Mouse (Mus musculus) MEL (cell line): ENCODE measurements at regions not wholly inside any gene's neighbourhood (a gene's known extent, or its start where the extent isn't known, plus 50 kb on each side); places are given as distances from the start of the nearest gene placed in this dataset.

ENCODE experiments used
- CHD1 ChIP-seq: IDR thresholded peaks from 2 replicates; pipeline ENCODE4 v1.6.1; 2012; ENCODE audit warnings: low read depth, mild to moderate bottlenecking, inconsistent platforms, low read length, improper control_type of control experiment
- CHD2 ChIP-seq: IDR thresholded peaks from 2 replicates; pipeline ENCODE4 v1.6.1; 2011; ENCODE audit warnings: low read length, improper control_type of control experiment
- CTCF ChIP-seq, 3 experiments: IDR thresholded peaks in 2 of 3; conservative IDR thresholded peaks in 1 of 3; 2 replicates each; pipeline ENCODE4 v1.5.1; 2011 to 2012; ENCODE audit warnings: low read length in 3 of 3, low read depth in 2 of 3, mild to moderate bottlenecking in 2 of 3, improper control_type of control experiment in 1 of 3, inconsistent platforms in 1 of 3, mixed read lengths in 1 of 3, moderate library complexity in 1 of 3; ENCODE audit not compliant: control insufficient read depth in 1 of 3, insufficient read depth in 1 of 3, poor library complexity in 1 of 3, severe bottlenecking in 1 of 3
- E2F4 ChIP-seq: IDR thresholded peaks from 2 replicates; pipeline ENCODE4 v1.6.1; 2011; ENCODE audit warnings: low read depth, low read length, improper control_type of control experiment, borderline replicate concordance
- EP300 ChIP-seq, 2 experiments: IDR thresholded peaks; 2 replicates each; pipeline ENCODE4 v1.6.1; 2011; ENCODE audit warnings: improper control_type of control experiment in 2 of 2, low read length in 2 of 2, low read depth in 1 of 2, mild to moderate bottlenecking in 1 of 2
- GATA1 ChIP-seq: IDR thresholded peaks from 2 replicates; pipeline ENCODE4 v1.6.1; 2011; ENCODE audit warnings: low read depth, low read length, improper control_type of control experiment
- MAFK ChIP-seq: IDR thresholded peaks from 2 replicates; pipeline ENCODE4 v1.6.1; 2011; ENCODE audit warnings: low read depth, mild to moderate bottlenecking, low read length, improper control_type of control experiment, borderline replicate concordance
- MYC ChIP-seq: IDR thresholded peaks from 2 replicates; pipeline ENCODE4 v1.6.1; 2011; ENCODE audit warnings: low read depth, mild to moderate bottlenecking, low read length, improper control_type of control experiment, moderate library complexity
- TBP ChIP-seq: IDR thresholded peaks from 2 replicates; pipeline ENCODE4 v1.8.0; 2011; ENCODE audit warnings: low read depth, low read length, improper control_type of control experiment
- USF1 ChIP-seq: IDR thresholded peaks from 2 replicates; pipeline ENCODE4 v1.6.1; 2014; ENCODE audit warnings: low read depth, mild to moderate bottlenecking, inconsistent platforms, low read length, improper control_type of control experiment, moderate library complexity
- USF2 ChIP-seq, 2 experiments: IDR thresholded peaks; 2 replicates each; pipeline ENCODE4 v1.6.1; 2011 to 2012; ENCODE audit warnings: improper control_type of control experiment in 2 of 2, low read length in 2 of 2, borderline replicate concordance in 1 of 2, inconsistent platforms in 1 of 2, low read depth in 1 of 2, mild to moderate bottlenecking in 1 of 2; ENCODE audit not compliant: insufficient read depth in 1 of 2
- ZC3H11A ChIP-seq: IDR thresholded peaks from 2 replicates; pipeline ENCODE4 v1.6.1; 2012; ENCODE audit warnings: low read depth, mild to moderate bottlenecking, inconsistent platforms, low read length, improper control_type of control experiment

- TF ChIP-seq CTCF (IDR thresholded peaks at IDR 0.05 in 2 of 3, conservative IDR thresholded peaks at IDR 0.05 in 1 of 3; ENCODE audit: control insufficient read depth in 1 of 3, insufficient read depth in 1 of 3, low read depth in 2 of 3, low read length in 3 of 3, poor library complexity in 1 of 3, severe bottlenecking in 1 of 3): no peak
- no peak for TF ChIP-seq EP300 (IDR thresholded peaks at IDR 0.05; ENCODE audit: low read depth in 1 of 2, low read length in 2 of 2)
- no peak for TF ChIP-seq TBP
- no peak for TF ChIP-seq E2F4
- TF ChIP-seq MAFK: no peak
- no peak for TF ChIP-seq CHD1
- no peak for TF ChIP-seq MYC
- no peak for TF ChIP-seq ZC3H11A
- no peak for TF ChIP-seq USF2 (IDR thresholded peaks at IDR 0.05; ENCODE audit: borderline replicate concordance in 1 of 2, insufficient read depth in 1 of 2, low read depth in 1 of 2, low read length in 2 of 2)
- no peak for TF ChIP-seq CHD2
- TF ChIP-seq GATA1: no peak
- TF ChIP-seq USF1: no peak
Observed at GRCm38 (mm10) chr5:106285152-106285551, 172.8 kb downstream of the Barhl2 start.
